Mouse (Mus musculus): ENCODE results near the gene Sohlh1.

GRCm38 (mm10) chr2:25842161-25842560 lies 4.9 kb downstream of the Sohlh1 start:
- TF ChIP-seq EP300 (IDR thresholded peaks at IDR 0.05): no peak
- TF ChIP-seq CTCF (IDR thresholded peaks at IDR 0.05): no peak

All from lung, postnatal 0 days (tissue).